Mouse (Mus musculus): ENCODE measurements around the gene Cbr4. TPM values are rescaled to one million over a fixed set of nuclear protein-coding genes. Genes with fewer than 3 reads are reported as not detected.

Cbr4 gene
- polyA plus RNA-seq (2014; fragmentation: Illumina TruSeq; extraction: RNeasy Lipid Tissue Mini Kit (QIAGEN cat#74804); ENCODE audit: low read depth, low replicate concordance) = 31.3 TPM

DNA sequence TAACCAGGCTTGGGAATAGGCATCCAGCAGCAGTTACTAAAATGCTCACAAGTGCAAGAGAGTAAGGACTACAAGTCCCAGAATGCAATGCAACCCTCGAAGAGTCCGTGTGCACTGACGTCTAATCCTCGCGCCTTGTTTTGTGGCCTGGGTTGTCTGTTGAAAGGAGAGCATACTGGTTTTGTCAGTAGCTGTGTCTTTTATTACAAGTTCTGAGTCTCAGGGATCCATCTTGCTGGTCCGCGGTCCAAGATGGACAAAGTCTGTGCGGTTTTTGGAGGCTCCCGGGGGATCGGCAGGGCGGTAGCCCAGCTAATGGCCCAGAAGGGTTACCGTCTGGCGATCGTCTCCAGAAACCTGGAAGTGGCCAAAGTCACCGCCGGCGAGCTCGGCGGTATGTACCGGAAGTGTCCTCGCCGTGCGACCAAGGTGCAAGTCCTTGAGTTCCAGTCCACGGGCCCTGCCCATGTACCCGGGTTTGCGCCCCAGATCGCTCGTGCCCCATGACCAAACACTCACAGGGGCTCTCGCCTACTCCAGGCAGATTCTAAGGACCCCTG, at the start of gene Cbr4:
TSS of gene Cbr4 (plus strand) at position 138 of the 560 bp plus-strand sequence.

Data from testis, adult 10 weeks (tissue).